Mouse (Mus musculus) T-cell, adult 2 months (primary cell): ENCODE measurements around the gene Gm49391.
"Not testable (repeated sequence)": the region's sequence is repeated elsewhere in the genome, so short reads cannot be mapped to it uniquely, and the experiment has no call there.

Experiments
- DNase-seq: peaks from one replicate; pipeline ENCODE4 v3.0.0; 2022; ENCODE audit warnings: low spot score

Gm49391 gene

GRCm38 (mm10) chr13:60936500-60936901 is at the start of gene Gm49391, which contains the start of gene Ctla2a:
Gene Gm49391, minus strand, starts transcription at chr13:60936571.
Gene Ctla2a, minus strand, starts transcription at chr13:60936625.
- DNase-seq: peak; percentile 67

DNA sequence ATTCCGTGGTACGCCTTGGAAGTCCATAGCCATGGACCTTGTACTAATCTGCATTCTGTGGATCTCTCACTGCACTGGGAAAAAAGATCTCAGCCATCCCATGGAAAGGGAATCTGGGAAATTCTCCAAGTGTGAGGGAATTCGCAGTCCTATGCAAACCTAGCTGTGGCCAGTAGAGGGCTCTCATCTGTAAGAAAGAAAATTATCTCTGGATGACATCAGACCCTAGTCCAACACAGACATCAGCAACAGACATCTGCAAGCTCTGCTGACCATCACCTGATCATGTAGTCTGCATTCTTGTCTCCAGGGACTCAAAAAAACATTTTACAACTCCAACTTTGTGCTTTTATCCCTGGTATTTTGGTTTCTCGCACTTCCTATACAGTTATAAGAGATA is 35.9 kb upstream of the Gm49391 start:
- DNase-seq: not testable (repeated sequence)

DNA sequence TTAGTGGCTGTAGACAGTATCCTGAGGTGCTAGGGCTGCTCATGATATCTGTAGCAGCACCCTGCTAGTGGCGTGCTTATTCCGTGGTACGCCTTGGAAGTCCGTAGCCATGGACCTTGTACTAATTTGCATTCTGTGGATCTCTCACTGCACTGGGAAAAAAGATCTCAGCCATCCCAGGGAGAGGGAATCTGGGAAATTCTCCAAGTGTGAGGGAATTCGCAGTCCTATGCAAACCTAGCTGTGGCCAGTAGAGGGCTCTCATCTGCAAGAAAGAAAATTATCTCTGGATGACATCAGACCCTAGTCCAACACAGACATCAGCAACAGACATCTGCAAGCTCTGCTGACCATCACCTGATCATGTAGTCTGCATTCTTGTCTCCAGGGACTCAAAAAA is 27.6 kb upstream of the Gm49391 start:
- not testable (repeated sequence) for DNase-seq

DNA sequence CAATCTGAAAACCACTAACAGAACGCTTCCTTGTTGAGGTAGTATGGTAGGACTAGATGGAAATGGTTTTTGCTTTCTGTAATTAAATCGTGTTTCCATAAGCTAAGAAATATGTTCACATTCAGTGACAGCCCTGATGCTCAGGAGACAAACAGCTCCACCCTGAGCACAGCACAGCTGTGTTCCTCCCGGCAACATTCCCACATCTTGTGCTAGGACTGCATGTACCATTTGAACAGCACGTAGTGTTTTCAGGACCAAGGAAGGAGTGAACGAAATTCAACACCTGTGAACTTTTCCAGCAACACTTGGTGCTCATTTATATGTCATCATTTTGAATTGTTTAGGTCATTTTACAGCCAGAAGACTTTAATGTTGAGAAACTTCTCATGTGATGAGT is 25.3 kb upstream of the Gm49391 start:
- no peak for DNase-seq

DNA sequence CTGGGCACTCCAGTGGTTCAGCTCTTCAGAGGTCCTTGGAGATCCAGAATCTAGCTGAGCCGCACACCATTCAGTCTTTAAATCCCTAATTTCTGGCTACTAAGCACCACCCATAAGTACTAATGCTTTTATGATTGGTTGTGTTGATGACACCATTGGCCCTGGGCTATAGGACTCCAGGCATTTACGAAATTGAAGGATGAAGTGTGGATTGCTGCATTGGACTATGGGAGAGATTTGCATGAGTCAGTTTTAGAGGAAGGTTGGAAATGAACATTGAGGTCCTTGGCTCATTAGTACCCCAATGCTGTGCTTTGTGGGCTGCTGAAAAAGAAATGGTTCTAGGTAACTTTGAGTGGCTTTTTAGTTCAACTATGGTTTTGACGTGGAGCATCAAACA is 5.5 kb upstream of the Gm49391 start, which contains the start of gene Tpbpa:
Gene Tpbpa, minus strand, starts transcription at position 101 of the 400 bp plus-strand sequence.
- DNase-seq: not testable (repeated sequence)

GRCm38 (mm10) chr13:60935490-60935889 is 881 bp downstream of the Gm49391 start, which contains the start of gene Gm49393:
Gene Gm49393, minus strand, starts transcription at chr13:60935590.
- not testable (repeated sequence) for DNase-seq

DNA sequence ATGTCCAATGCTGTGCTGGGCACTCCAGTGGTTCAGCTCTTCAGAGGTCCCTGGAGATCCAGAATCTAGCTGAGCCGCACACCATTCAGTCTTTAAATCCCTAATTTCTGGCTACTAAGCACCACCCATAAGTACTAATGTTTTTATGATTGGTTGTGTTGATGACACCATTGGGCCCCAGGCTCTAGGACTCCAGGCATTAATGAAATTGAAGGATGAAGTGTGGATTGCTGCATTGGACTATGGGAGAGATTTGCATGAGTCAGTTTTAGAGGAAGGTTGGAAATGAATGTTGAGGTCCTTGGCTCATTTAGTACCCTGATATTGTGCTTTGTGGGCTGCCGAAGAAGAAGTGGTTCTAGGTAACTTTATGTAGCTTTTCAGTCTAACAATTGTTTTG is 31.6 kb downstream of the Gm49391 start, which contains the start of gene Tpbpb:
Gene Tpbpb, minus strand, starts transcription at position 101 of the 400 bp plus-strand sequence.
- not testable (repeated sequence) for DNase-seq

- DNase-seq: peak; percentile 57
Observed at GRCm38 (mm10) chr13:60897328-60897727, 39.0 kb downstream of the Gm49391 start, which contains the start of gene Ctla2b. Gene Ctla2b, minus strand, starts transcription at chr13:60897447.

DNA sequence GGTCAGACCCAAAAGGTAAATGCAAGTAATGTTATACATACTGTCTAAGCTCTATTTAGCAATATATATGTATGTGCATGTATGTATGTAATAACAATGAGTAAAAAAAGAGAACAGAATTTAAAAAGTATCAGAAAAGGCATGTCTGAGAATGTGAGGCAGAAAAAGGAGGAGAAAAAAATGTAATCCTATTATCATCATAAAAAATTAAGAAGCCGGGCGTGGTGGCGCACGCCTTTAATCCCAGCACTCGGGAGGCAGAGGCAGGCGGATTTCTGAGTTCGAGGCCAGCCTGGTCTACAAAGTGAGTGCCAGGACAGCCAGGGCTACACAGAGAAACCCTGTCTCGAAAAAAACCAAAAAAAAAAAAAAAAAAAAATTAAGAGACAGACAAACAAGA is 39.6 kb downstream of the Gm49391 start, which contains the start of gene Gm49392:
Gene Gm49392, minus strand, starts transcription at position 101 of the 400 bp plus-strand sequence.
- DNase-seq: not testable (repeated sequence)

- no peak for DNase-seq
Observed at GRCm38 (mm10) chr13:60895406-60896160, 40.8 kb downstream of the Gm49391 start.

DNA sequence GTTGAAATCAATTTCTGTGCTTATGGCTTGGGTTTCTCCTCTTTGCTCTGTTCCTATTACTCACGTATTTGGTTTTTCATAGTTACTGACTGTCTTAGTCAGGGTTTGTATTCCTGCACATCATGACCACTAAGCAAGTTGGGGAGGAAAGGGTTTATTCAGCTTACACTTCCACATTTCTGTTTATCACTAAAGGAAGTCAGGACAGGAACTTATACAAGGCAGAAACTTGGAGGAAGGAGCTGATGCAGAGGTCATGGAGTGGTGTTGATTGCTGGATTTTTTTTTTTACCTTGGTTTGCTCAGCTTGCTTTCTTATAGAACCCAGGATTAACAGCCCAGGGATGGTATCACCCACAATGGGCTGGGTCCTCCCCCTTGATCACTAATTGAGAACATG is 44.1 kb downstream of the Gm49391 start:
- DNase-seq: no peak

DNA sequence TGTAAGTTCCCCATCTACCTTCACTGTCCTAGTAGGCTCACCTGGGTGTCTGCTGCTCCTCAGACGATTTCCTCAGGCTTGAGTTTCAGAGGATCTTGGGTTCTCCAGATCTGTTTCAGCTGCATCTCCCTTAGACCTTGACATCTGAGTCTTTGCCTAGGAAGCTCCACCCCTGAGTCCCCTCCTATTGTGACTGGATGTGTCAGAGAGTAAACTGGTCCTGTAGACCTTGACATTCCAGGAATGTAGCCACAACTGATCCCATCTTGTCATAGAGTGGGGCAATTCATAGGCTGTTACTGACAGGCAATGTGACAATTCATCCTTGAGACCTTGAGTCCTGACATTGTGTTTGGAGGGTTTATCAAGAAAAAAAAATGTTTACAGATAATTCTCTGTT is 72.1 kb downstream of the Gm49391 start, which contains the start of gene 4930486L24Rik:
Gene 4930486L24Rik, minus strand, starts transcription at position 195 of the 400 bp plus-strand sequence.
- no peak for DNase-seq

- DNase-seq: peak; percentile 82
Observed at GRCm38 (mm10) chr13:60848241-60849120, 87.9 kb downstream of the Gm49391 start.
